Comparison of ENCODE assay signal across 7 mouse cellular contexts in the genomic region with DNA sequence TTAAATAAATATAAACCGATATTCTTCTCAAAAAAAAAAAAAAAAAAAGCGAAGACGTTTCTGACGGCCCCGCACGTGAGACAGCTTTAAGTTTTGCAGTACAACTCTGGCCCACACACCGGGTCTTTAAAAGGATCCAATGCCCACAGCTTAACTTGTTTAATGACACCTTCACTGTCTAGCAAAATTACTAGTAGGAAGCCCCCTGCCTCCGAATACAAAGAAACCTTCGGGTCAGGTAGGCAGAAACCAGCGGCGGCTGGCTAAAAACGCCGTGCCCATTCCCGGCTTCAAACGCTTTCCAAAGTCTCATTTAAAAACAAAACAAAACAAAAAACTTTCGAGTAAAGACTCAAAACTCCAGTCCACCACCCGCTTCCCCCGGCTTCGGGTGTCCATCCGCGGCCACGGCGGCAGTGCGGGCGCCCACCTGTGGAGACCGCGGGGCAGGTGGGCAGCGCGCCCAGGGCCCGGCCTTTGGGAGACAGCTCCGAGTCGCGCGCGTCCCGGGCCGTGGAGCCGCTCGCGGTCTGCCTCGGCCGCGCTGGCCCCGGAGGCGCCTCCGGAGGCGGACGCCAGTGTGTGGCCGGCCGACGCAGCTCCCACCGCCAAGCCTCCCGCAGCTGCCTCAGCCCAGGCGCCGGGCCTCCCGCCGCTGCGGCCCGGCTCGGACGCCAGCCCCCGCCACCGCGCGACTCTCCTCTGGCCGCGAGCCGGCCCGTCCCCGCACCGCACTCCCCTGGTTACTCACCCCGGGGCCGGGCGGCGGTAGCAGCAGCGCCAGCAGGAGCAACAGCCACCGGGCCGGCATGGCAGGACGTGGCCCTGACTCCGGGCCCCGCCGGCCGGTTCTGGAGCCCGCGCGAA. TPM values are rescaled to one million over a fixed set of nuclear protein-coding genes. Genes with fewer than 3 reads are reported as not detected.
A peak's percentile ranks its signal among the peaks of the same experiment; 100 is the strongest.
DNase-seq lines count a peak whose midpoint lies in the region; ATAC-seq lines count a peak whose summit lies in the region.

No protein-coding gene starts in this region.

- H3K4me1 ChIP-seq in kidney, embryonic 16.5 days (ENCODE audit: insufficient read depth, low read length), result peaks cover 19% of the 10 kb centered on the region

- peak overlapping the region; percentile 91 for H3K4me3 ChIP-seq in kidney, embryonic 16.5 days (ENCODE audit: low read length)

- DNase-seq in thymus, postnatal 14 days, result peak; percentile 30
- DNase-seq in thymus, postnatal 0 days (ENCODE audit: low spot score), result no peak
- peak; percentile 38 for DNase-seq in c-Kit-positive CD71-positive TER-119-negative erythroid progenitor cells, embryonic 14.5 days (ENCODE audit: low read depth)
- peak; percentile 72 for DNase-seq in gastrocnemius, postnatal 14 days
- DNase-seq in c-Kit-positive CD71-positive TER-119-positive erythroid progenitor cells, embryonic 14.5 days (ENCODE audit: low spot score), result no peak

- under 1% methylated on average over 64 of the region's 86 CpGs for WGBS in kidney, embryonic 16.5 days

- no peaks in the 10 kb centered on the region for H3K27me3 ChIP-seq in kidney, embryonic 16.5 days (ENCODE audit: insufficient read depth, low read length)

- no peaks in the 10 kb centered on the region for H3K9me3 ChIP-seq in kidney, embryonic 16.5 days (ENCODE audit: low read length)

- peak; percentile 84 for ATAC-seq in kidney, embryonic 16.5 days (ENCODE audit: low FRiP score, low TSS enrichment)
- peak; percentile 14 for ATAC-seq in megakaryocyte, adult 5-6 weeks (ENCODE audit: poor library complexity, severe bottlenecking)

- intact Hi-C loops in gastrocnemius, postnatal 14 days (cut with DNase I; ENCODE audit: low total_unique reads), result no loop called here

- H3K9ac ChIP-seq in kidney, embryonic 16.5 days (replicated peaks; ENCODE audit: low read length), result peak overlapping the region; percentile 92

- peak overlapping the region; percentile 93 for H3K4me2 ChIP-seq in kidney, embryonic 16.5 days (replicated peaks; ENCODE audit: low read depth, low read length)

- peak overlapping the region; percentile 92 for H3K27ac ChIP-seq in kidney, embryonic 16.5 days (ENCODE audit: low read length)

- no peaks in the 10 kb centered on the region for H3K36me3 ChIP-seq in kidney, embryonic 16.5 days (ENCODE audit: insufficient read depth, low read length)

RNA-seq across cellular contexts. Expression of a gene that starts 0.6 kb away (rescaled TPM):
- 2.4 and 3.6 TPM in 2 replicates for polyA plus RNA-seq in thymus, postnatal 0 days (2015; fragmentation: Nextera tagmentation; extraction: Ambion mirVana)
- total RNA-seq in gastrocnemius, postnatal 14 days (2021), result 1 to 10 TPM; 4.9 to 5.9 TPM
- 5.4 and 6.8 TPM in 2 replicates for polyA plus RNA-seq in kidney, embryonic 16.5 days (2015; fragmentation: Nextera tagmentation; extraction: Ambion mirVana)
- 37.9 and 43.1 TPM in 2 replicates for total RNA-seq in megakaryocyte, adult 5-6 weeks (2015)
- 28.8 and 35.0 TPM in 2 replicates for total RNA-seq in megakaryocyte, adult 5-6 weeks (2017)

Comparison
In these comparisons a context has a peak if more than half of its experiments do, and no peak if none do; other contexts are left out.
1. DNase-seq: peak in thymus, postnatal 14 days (single experiment), c-Kit-positive CD71-positive TER-119-negative erythroid progenitor cells, embryonic 14.5 days (single experiment) and gastrocnemius, postnatal 14 days (single experiment); none in thymus, postnatal 0 days (single experiment) and c-Kit-positive CD71-positive TER-119-positive erythroid progenitor cells, embryonic 14.5 days (single experiment).
2. RNA of a gene that starts 0.6 kb away (total RNA-seq): 28.8 to 43.1 TPM in megakaryocyte, adult 5-6 weeks; 4.9 to 5.9 TPM in gastrocnemius, postnatal 14 days; every median in the first group is over 4 times any median in the second.